Mouse (Mus musculus) stomach, postnatal 0 days (tissue): ENCODE measurements around the gene Dnal4.

Source experiments
- CTCF ChIP-seq: IDR thresholded peaks from 2 replicates; pipeline ENCODE4 v1.5.1; 2016; ENCODE audit warnings: antibody characterized with exemption, low read depth, mild to moderate bottlenecking, moderate library complexity
- EP300 ChIP-seq: optimal IDR thresholded peaks from 2 replicates; pipeline ENCODE3; 2016; ENCODE audit warnings: antibody characterized with exemption

DNA sequence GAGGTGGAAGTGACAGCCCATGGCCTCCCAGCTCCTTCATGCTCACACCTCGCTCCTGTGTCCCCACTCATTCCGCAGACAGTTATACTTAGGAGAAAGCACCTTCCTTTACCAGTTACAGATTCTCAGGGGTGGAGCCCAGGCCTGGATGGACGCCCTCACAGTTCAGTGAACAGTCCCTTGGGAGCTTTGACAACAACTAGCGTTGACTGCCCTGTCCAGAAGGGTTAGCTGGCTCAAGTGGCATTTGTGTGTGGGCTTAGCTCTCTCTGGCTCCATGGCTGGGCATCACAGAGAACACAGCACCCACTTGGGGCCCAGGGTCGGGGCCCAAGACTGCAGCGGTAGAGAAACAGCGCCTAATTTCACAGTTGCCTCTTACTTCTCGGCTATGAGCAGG lies 43.3 kb downstream of the Dnal4 start:
- TF ChIP-seq EP300 (no peak), CTCF (no peak)
